Mouse (Mus musculus) bone marrow macrophage, adult 2 months (primary cell): Measurements from ENCODE around the gene 1600012H06Rik.

Source experiments
- CTCF ChIP-seq: IDR thresholded peaks from 2 replicates; pipeline ENCODE4 v1.5.1; 2012; ENCODE audit warnings: low read depth, mild to moderate bottlenecking, low read length, moderate library complexity
- POLR2A ChIP-seq: IDR thresholded peaks from 2 replicates; pipeline ENCODE4 v1.6.1; 2012; ENCODE audit warnings: mild to moderate bottlenecking, low read depth, low read length, borderline replicate concordance

DNA sequence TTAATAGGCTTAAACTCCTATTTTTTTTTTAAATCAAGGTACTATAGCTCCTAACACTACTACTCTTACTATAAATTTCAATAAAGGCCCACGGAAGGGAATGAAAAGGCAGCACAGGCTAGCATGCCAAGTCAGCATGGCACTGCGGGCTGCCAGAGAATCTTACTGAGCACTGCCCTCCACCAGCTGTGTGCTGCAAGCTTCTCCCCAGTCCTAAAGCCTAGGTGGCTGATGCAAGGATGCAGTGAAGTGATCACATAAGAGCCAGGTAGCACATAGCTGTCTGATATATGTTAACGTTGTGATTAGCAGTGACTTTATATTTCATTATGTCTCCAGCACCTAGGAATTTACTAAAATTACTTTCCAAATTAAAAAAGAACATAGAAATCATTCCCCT is 17.0 kb downstream of the 1600012H06Rik start:
- no peak for TF ChIP-seq CTCF
- TF ChIP-seq POLR2A: no peak
